Mouse (Mus musculus): Measurements from ENCODE around the gene Bbs12.

Gene Bbs12

GRCm38 (mm10) chr3:37328489-37328888 is 16.1 kb downstream of the Bbs12 start:
- DNase-seq = no peak

- no peak for DNase-seq
Observed at GRCm38 (mm10) chr3:37329963-37330362, 17.6 kb downstream of the Bbs12 start.

DNA sequence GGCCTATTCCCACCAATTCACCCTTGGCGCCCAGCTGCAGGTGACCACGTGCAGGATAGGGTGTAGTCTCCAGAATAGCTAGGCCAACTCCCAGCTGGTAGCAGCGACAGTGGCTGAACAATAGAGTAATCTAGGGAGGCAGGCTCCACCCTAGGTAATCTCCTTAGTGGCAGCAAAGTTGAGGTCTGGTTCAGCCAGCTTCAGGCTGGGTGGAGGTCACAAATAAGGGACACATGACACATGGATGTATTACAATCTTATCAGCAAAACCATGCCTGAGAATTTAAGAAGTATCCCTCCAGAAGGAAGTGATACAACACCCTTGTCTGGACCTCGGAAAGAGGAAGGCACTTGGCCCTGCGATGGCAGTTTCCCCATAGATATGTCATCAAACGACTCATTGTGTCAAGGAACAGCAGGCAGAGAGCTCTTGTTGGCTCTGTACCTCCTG is 19.7 kb downstream of the Bbs12 start:
- no peak for DNase-seq

GRCm38 (mm10) chr3:37334053-37334452 is 21.7 kb downstream of the Bbs12 start:
- DNase-seq = no peak

DNA sequence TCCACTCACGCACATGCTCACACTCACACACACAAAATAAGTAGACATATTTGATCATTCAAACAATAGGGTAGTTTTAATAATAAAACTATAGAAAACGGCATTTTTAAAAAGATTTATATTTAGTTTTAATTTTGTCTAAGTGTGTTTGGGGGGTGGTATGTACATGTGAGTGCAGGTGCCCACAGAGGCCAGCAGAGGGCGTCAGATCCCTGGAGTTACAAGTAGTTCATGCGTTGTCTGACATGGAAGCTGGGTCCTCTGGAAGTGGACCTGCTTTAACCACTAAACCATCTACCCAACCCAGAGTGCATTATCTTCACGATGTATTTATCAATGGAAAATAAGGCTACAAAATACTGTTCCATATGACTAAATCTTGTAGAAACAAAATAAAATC is 28.8 kb downstream of the Bbs12 start:
- DNase-seq = no peak

- DNase-seq = no peak
Observed at GRCm38 (mm10) chr3:37342811-37343210, 30.5 kb downstream of the Bbs12 start.

DNA sequence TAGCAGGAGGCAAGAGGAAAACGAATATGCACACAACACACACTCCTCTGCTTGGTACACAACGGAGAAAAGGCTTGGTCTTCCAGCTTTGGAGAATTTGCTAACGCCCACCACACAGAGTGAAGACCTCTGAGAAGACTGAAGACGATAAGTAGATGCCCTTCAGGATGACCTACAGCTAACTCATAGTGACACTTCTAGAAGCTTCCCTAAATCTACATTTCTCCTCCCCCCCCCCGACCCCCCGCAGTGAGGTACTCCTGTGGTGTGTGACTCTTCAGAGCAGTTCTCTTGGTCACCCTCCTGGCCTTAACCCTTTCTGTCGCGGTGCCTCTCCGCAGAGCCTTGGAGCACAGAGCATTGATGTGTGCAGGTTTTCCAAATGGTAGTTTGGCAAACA is 35.3 kb downstream of the Bbs12 start:
- no peak for DNase-seq

- peak; percentile 43 for DNase-seq
Observed at GRCm38 (mm10) chr3:37348221-37349165, 36.1 kb downstream of the Bbs12 start, which contains the start of gene Fgf2. Gene Fgf2 (plus strand): TSS chr3:37348346.

DNA sequence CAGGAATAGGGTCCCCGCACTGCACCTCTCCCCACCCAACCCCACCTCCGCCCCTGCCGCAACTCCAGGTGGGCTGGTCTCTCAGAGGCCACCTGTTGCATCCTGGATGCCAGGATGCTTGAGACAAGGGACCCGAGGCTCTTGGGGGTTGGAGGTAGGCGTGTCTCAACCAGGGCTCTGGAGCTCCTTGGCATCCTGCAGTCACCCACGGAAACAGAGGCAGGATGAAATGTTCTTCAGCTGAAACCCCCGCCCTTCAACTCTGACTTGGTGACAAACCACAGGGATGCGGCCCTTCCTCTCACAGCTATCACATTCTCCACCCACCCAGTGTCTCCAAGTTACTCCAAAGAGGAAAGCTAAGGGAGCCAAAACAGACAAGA is 36.8 kb downstream of the Bbs12 start:
- DNase-seq = no peak

DNA sequence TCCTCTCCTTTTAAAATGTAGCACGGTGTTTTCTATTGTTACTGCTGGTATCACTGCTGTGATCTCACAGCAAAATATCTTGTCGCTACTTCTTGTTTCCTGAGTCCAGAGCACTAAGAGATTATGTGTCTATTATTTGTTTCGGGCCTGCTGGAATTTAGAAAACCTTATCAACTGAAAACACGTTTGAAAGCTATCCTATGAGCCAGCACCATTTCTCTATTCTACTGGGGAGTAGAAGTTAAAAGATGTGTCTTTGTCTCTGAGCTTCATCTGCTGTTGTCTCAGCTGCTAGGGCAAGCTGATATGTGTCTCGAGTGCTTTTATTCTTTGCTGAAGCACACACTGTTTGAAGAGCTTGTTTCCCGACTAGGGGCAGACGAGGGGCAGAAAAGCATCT is 38.0 kb downstream of the Bbs12 start:
- no peak for DNase-seq

DNA sequence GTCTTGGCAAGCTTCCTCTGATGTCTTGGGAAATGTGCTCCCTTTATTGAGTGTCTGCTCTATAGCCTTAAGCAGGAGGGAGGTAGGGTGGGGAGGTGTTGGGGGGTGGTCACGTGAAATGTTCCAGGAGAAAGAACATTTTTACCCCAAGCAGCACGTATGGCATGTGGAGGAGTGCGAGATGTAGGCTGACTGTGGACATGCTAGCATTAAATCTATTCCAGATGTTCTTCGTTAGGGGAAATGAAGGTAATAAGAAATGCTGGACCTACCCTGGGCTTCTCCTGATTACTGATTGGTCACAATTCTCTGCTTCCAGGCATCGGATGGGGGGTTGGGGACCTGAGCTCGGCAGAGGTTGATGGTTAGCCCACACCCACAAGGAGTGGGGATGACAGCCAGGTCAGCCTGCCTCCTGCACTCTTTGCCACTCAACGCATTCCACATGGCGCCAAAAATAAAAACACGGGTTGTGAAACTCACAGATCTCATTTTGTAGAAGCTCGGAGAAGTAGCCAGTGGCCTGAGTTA is 41.7 kb downstream of the Bbs12 start:
- DNase-seq = no peak

DNA sequence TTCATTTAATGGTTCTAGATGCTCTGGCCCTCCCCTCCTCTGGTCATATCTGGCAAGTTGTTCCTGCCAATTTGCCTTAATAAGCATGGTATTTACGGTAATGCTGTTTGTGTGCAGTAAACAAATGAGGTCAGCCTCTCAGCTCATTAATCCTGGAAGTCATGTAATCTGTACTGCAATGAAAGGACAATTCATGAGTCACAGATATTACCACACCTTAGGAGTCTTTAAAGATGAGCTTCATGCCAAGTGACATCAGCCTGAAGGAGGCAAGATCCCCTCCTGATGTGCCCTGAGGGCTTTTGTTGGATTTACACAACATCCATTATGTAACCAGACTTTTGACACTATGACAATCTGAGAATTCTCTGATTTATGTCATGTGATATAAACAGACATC is 42.4 kb downstream of the Bbs12 start:
- no peak for DNase-seq

DNA sequence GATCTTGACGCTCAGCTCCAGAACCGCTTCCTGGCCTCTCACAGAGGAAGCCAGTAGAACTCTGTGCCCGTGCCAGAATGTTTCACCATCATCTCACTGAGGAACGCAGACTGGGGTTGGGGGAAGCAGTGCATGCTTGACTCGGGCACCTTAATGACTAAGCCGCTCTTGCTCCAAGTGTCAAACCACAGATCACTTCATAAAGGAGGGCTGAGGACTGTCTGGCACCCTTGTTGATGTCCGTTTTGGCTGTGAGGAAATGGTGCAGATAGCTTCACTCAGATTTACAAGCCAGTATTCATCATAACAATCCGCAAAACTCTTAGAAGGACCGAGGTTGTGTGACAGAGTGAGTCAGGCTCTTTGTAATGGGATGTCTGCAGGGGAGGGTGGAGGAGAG is 48.4 kb downstream of the Bbs12 start:
- DNase-seq = no peak

DNA sequence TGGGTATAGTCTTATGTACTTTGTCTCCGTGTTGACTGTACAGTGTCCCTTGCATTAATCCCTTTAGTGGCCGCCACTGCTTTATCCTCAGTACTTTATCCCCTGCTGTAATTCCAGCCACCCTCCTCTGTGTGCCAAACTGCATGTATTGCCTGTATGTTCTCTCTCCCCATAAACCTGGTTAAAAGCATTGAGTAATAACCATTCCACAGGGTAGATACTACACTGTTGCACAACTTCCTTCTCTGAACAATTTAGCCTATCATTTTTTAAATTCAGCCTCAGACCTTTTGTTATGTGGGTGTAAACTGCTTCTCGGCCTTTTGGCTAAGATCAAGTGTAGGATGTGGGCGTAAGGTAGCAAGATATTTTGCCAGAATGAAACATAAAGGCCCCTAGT is 52.8 kb downstream of the Bbs12 start:
- no peak for DNase-seq

DNA sequence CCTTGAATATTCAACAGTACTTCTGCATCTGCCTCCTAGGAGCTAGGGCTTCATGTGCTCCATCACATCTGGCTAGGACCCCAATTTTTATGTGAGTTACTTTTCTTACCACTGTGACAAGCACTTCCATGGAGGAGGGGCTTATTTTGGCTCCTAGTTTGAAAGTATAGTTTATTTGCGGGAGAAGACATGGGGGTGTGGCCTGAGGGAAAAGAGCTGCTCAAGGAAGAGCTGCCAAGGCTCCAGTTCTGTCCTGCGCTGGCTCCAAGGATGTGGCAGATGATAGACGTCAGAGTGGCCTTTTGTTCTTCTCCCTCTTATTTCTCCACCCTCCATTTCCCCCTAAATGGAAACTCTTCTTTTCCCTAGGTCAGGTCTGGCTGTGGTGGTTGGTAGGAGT is 53.6 kb downstream of the Bbs12 start:
- DNase-seq = no peak

GRCm38 (mm10) chr3:37366381-37367053 is 54.2 kb downstream of the Bbs12 start:
- DNase-seq = no peak

GRCm38 (mm10) chr3:37370407-37370806 is 58.1 kb downstream of the Bbs12 start:
- DNase-seq = no peak

Data from right cerebral cortex, postnatal 25 days (tissue).